Mouse (Mus musculus) mesoderm, embryonic 11.5 days (tissue): Measurements from ENCODE around the gene Tbc1d13.
A peak's percentile ranks its signal among the peaks of the same experiment; 100 is the strongest.
"Not testable (repeated sequence)": the region's sequence is repeated elsewhere in the genome, so short reads cannot be mapped to it uniquely, and the experiment has no call there.

Experiments used
- DNase-seq: peaks from one replicate; pipeline ENCODE4 v3.0.0-alpha.2; 2012; ENCODE audit warnings: low read depth, low spot score

Gene Tbc1d13

GRCm38 (mm10) chr2:30177700-30178675 is 44.4 kb downstream of the Tbc1d13 start, which contains the start of gene Spout1:
Gene Spout1 (minus strand): TSS chr2:30178459.
- peak; percentile 98 for DNase-seq

GRCm38 (mm10) chr2:30178711-30179110 is 45.2 kb downstream of the Tbc1d13 start:
- not testable (repeated sequence) for DNase-seq

- DNase-seq: no peak
These were observed 48.9 kb downstream of the Tbc1d13 start for GRCm38 (mm10) chr2:30182424-30182823.

- no peak for DNase-seq
These were observed 50.2 kb downstream of the Tbc1d13 start for GRCm38 (mm10) chr2:30183721-30184120.

GRCm38 (mm10) chr2:30185276-30185675 is 51.7 kb downstream of the Tbc1d13 start:
- no peak for DNase-seq

- no peak for DNase-seq
These were observed 52.1 kb downstream of the Tbc1d13 start for GRCm38 (mm10) chr2:30185681-30186080.

DNA sequence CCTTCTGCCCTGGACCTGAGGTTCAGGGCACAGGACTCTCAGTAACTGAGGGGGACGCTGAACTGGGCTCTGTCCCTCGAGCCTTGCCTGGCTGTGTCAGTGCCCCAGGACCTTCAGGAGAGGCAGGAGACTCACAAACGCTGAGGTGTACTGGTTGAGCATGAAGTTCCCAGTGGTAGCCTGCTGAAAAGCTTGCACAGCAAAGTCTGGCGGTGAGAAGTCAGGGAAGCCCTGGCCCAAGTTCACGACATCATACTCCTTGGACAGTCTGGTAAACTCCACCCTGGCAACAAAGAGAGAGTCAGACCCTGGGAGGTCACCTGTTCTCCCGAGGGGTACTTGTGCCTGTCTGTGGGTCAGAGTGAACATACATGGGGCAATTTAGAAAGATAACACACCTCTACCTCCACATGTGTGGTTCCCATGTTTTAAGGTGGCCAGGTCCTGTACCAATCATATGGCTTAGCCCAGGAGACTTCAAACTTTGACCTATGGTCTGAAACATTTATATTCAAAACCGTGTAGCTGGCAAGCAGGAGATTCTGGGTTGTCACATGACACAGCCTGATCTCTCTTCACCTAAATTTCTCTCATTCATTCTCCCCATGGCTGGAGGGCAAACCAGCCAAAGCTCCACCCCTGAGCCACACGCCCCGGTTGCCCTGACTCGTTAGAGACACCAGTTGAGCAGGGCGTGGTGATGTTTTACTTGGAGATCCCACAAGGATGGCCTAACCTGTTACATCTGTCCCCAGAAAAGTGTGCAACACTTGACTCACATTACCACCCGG is 58.4 kb downstream of the Tbc1d13 start:
- no peak for DNase-seq

DNA sequence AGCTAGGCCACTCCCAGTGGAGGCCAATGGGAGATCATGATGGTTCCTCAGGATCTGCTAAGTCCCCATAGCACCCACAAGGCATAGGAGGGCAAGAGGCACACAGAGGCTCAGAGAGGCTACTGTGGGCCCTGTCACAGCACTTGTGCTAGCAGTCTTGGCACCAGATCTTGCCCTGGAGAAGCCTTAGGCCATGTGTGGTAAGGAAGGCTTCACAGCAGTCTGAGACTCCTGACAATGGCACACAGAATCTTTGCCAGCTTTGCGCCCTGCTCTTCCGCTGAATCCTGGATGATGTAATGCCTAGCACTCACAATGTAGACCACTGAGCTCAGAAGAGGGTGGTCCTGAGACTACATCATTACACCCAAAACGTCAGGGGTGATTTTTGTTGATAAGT is 61.1 kb downstream of the Tbc1d13 start:
- no peak for DNase-seq

DNA sequence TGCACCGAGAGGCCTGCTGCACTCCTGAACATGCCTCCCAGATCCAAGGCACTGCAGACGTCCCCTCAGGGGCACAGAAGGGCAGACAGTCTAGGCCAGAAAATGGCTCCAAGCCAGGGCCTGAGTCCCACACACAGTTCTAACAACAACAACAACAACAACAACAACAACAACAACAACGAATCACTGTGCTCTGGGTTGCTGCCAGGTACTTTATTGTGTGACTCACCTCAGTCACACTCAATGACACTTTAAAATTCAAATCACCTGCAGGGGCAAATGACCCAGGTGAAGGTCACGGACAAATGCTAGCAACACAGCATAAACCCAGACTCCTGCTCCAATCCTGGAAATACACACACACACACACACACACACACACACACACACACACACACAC is 64.5 kb downstream of the Tbc1d13 start:
- DNase-seq: no peak

DNA sequence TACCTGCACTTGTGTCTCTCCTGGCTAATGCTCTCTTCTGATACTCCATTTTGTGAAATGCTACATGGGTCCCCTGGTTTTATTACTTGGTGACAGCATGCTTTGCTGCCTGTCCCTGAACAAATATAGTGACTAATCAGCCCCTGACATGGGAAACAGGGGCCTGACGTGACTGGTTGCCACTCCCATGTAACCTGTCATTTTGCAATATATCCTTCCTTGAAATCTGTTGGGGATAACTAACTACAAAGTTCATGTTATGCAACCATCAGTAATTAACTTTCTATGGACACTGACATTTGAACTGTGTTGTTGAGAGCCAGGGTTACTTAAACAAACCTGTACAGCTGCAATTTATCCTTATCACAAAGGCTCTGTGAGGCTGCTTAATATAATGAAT is 66.4 kb downstream of the Tbc1d13 start:
- no peak for DNase-seq

- no peak for DNase-seq
These were observed 66.9 kb downstream of the Tbc1d13 start for GRCm38 (mm10) chr2:30200388-30200925.
